In genomic region chr10:122792021-122792966, GRCm38 (mm10) we compare ENCODE assay signal across 9 mouse cellular contexts.
DNase-seq lines count a peak whose midpoint lies in the region; ATAC-seq lines count a peak whose summit lies in the region.
"Had no signal": no experiment of that assay in that cellular context is flagged by ENCODE, and none has a peak within 500 bp of the region (broad histone marks: within the 10 kb centered on the region; RNA-seq: fewer than 3 reads in every experiment).

No protein-coding gene starts in this region.

- intact Hi-C loops in gastrocnemius, postnatal 14 days (cut with DNase I; ENCODE audit: low total_unique reads): loop anchor here (10.0 kb wide), 1 partner anchor 237 kb away; no protein-coding TSS in a partner anchor
- intact Hi-C loops in gastrocnemius, postnatal 36 days (cut with DNase I): no loop called here

- no peaks in the 10 kb centered on the region for H3K9me3 ChIP-seq in limb, embryonic 15.5 days
- H3K9me3 ChIP-seq in neural tube, embryonic 11.5 days (ENCODE audit: control insufficient read depth, low read length): no peaks in the 10 kb centered on the region

- H3K27me3 ChIP-seq in limb, embryonic 15.5 days: no peaks in the 10 kb centered on the region
- H3K27me3 ChIP-seq in neural tube, embryonic 11.5 days (ENCODE audit: control insufficient read depth, insufficient read depth, low read length): no peaks in the 10 kb centered on the region

- H3K4me2 ChIP-seq in limb, embryonic 15.5 days: peak overlapping the region; percentile 39
- peak overlapping the region; percentile 34 for H3K4me2 ChIP-seq in neural tube, embryonic 11.5 days (ENCODE audit: low read depth)

- peak overlapping the region; percentile 32 for H3K4me3 ChIP-seq in brown adipose tissue, adult 24 weeks (ENCODE audit: insufficient read depth, low read depth, low read length)
- peak overlapping the region; percentile 19 for H3K4me3 ChIP-seq in limb, embryonic 15.5 days
- peak overlapping the region; percentile 13; the same call in 1 of the 2 replicates for H3K4me3 ChIP-seq in neural tube, embryonic 11.5 days (ENCODE audit: low read depth, low read length)

- DNase-seq in gastrocnemius, postnatal 14 days: peak; percentile 42
- no peak for DNase-seq in gastrocnemius, postnatal 36 days
- peak; percentile 33 for DNase-seq in heart, adult 8-10 months (ENCODE audit: low spot score)
- peak; percentile 66 for DNase-seq in neural tube, embryonic 11.5 days (ENCODE audit: low spot score)
- DNase-seq in ovary, adult 18-20 months (ENCODE audit: low spot score): no peak
- DNase-seq in urinary bladder, postnatal 10 days (ENCODE audit: low spot score): no peak

- peak overlapping the region; percentile 49; the same call in 1 of the 2 replicates for H3K27ac ChIP-seq in brown adipose tissue, adult 24 weeks (replicated peaks; ENCODE audit: low read depth, low read length)
- no peak overlapping the region for H3K27ac ChIP-seq in limb, embryonic 15.5 days
- 0 out of 2 replicates have a peak overlapping the region, but pooled peaks have one; percentile 34 for H3K27ac ChIP-seq in neural tube, embryonic 11.5 days (ENCODE audit: low read depth, low read length)

- WGBS in limb, embryonic 15.5 days: 8% methylated on average over 21 of the region's 21 CpGs
- WGBS in neural tube, embryonic 11.5 days: 3% methylated on average over 21 of the region's 21 CpGs

- no peaks in the 10 kb centered on the region for H3K4me1 ChIP-seq in brown adipose tissue, adult 24 weeks (ENCODE audit: control insufficient read depth, insufficient read depth, insufficient read length, low read length)
- peaks cover 16% of the 10 kb centered on the region for H3K4me1 ChIP-seq in limb, embryonic 15.5 days
- no peaks in the 10 kb centered on the region; the same call in 1 of the 2 replicates for H3K4me1 ChIP-seq in neural tube, embryonic 11.5 days (ENCODE audit: control insufficient read depth, insufficient read depth, low read length)

- no peak overlapping the region for H3K9ac ChIP-seq in limb, embryonic 15.5 days
- peak overlapping the region; percentile 45 for H3K9ac ChIP-seq in neural tube, embryonic 11.5 days (ENCODE audit: low read length)

- H3K36me3 ChIP-seq in limb, embryonic 15.5 days: no peaks in the 10 kb centered on the region
- no peaks in the 10 kb centered on the region for H3K36me3 ChIP-seq in neural tube, embryonic 11.5 days (ENCODE audit: control insufficient read depth, insufficient read depth, low read length)
- H3K36me3 ChIP-seq: G1E had no signal

- peak; percentile 30; the same call in 1 of the 2 replicates for ATAC-seq in limb, embryonic 15.5 days (ENCODE audit: insufficient number of reproducible peaks, low FRiP score, low TSS enrichment, low read depth)
- ATAC-seq in neural tube, embryonic 11.5 days (ENCODE audit: insufficient read depth, low FRiP score, low TSS enrichment): peak; percentile 77

Comparison
In these comparisons a context has a peak if more than half of its experiments do, and no peak if none do; other contexts are left out.
1. DNase-seq: peak in gastrocnemius, postnatal 14 days (single experiment), heart, adult 8-10 months (single experiment) and neural tube, embryonic 11.5 days (single experiment); none in gastrocnemius, postnatal 36 days (0 of 2), ovary, adult 18-20 months (single experiment) and urinary bladder, postnatal 10 days (single experiment).
2. Peak in every context shown above with its lines, with median percentiles within 50 percentile points of each other: H3K4me3 ChIP-seq.